Mouse (Mus musculus): ENCODE results near the gene Tubg1. TPM values are rescaled to one million over a fixed set of nuclear protein-coding genes. Genes with fewer than 3 reads are reported as not detected.

Tubg1 gene
- polyA plus RNA-seq, 1 experiment from 2014 or later = 72.6 TPM

DNA sequence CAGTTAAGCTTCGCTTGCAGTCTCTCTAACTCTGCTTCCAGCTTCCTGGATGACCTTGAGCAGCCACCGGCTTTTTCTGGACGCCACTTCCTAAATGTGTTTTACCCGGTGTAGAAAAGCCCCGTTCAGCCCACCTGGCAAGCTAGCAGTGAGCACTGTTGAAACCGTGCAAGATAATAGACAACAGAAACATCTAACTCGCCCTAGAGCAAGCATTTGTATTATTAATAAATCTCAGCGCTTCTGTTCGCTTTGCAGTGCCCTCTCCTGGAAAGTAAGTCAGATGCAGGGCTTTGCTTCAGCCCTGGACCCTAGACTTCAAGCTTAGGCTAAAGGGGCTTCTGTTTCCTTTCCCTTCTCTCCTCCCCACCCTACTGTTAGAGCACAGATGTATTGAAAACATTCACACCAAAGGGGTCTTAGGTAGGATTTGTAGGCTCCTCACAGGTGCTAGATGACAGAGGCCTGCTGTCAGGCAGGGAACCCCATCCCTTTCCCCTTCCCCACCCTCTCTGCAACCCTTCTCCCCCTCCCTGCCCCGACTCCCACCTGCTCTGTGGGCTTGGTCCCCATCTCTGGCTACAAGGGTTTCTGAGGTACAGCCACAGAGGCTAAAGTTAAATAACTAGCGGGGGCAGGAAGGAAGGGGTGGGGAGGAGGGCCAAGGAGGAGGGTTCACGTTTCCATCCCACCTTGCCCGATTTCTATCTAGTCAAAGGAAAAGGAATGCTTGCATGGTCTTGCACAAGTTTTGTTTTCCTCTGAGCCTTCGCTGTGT is 55.3 kb downstream of the Tubg1 start, which contains the start of gene Ccr10:
Gene Ccr10 (minus strand): TSS at position 593 of the 778 bp plus-strand sequence.
- peaks cover 42% of the 10 kb centered on the region for H3K4me1 ChIP-seq (ENCODE audit: control insufficient read depth, insufficient read depth, low read length)
- H3K36me3 ChIP-seq (ENCODE audit: control insufficient read depth, insufficient read depth) = no peaks in the 10 kb centered on the region
- H3K9me3 ChIP-seq (replicated peaks; ENCODE audit: control insufficient read depth, low read length) = no peaks in the 10 kb centered on the region
- H3K27ac ChIP-seq (ENCODE audit: low read length) = no peak within 1 kb of the TSS
- no peak for ATAC-seq (replicated peaks; ENCODE audit: extremely low read depth, insufficient read depth, low FRiP score)
- WGBS = 24% methylated on average over 14 of the region's 14 CpGs
- H3K4me2 ChIP-seq (ENCODE audit: low read depth, low read length) = peak within 1 kb of the TSS; percentile 83
- peak within 1 kb of the TSS; percentile 72 for H3K9ac ChIP-seq (ENCODE audit: low read length)
- peaks cover 12% of the 10 kb centered on the region for H3K27me3 ChIP-seq (ENCODE audit: control insufficient read depth, insufficient read depth, low read length)
- H3K4me3 ChIP-seq (ENCODE audit: low read length) = peak within 1 kb of the TSS; percentile 45

DNA sequence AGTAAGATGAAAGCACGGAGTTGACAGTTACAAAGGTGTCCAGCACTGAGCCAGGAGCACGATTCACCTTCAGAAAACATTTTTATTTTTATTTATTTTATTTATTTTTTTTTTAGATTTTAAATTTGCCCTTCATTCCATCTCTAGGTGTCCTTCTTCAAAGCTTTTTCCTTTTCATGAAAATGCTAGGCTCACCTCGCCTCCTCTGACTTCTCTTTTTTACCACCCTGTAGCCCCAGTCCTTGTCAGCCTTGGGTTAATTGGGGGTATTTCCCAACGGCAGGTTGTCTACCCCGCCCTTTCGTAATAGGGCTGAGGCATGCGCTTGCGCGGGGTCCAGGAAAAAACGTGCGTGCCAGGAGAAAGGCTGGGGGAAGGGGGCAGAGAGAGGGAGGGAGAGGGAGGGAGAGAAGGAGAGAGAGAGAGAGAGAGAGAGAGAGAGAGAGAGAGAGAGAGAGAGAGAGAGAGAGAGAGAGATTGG is 55.9 kb downstream of the Tubg1 start:
- ATAC-seq (replicated peaks; ENCODE audit: extremely low read depth, insufficient read depth, low FRiP score) = no peak
- Histone ChIP-seq H3K4me3 (ENCODE audit: low read length) (peak overlapping the region; percentile 41), H3K4me1 (ENCODE audit: control insufficient read depth, insufficient read depth, low read length) (peaks cover 42% of the 10 kb centered on the region), H3K27me3 (ENCODE audit: control insufficient read depth, insufficient read depth, low read length) (peaks cover 12% of the 10 kb centered on the region), H3K4me2 (ENCODE audit: low read depth, low read length) (peak overlapping the region; percentile 83), H3K9me3 (replicated peaks; ENCODE audit: control insufficient read depth, low read length) (no peaks in the 10 kb centered on the region), H3K9ac (ENCODE audit: low read length) (no peak overlapping the region; the same call in 1 of the 2 replicates), H3K36me3 (ENCODE audit: control insufficient read depth, insufficient read depth) (no peaks in the 10 kb centered on the region), H3K27ac (ENCODE audit: low read length) (no peak overlapping the region)
- 15% methylated on average over 11 of the region's 11 CpGs for WGBS

Small RNAs within 50 kb of the gene (microRNA-seq; reads per million reads assigned to microRNA genes)
- gene Gm27626 = not detected

Other genes starting within 250 kb of the Tubg1 start
- 60.4 and 64.9 TPM in 2 replicates for gene Stat3, start 180.4 kb upstream of the Tubg1 start, polyA plus RNA-seq (2015; fragmentation: Nextera tagmentation; extraction: Ambion mirVana)
- gene Cavin1, start 149.1 kb upstream of the Tubg1 start, polyA plus RNA-seq (2015; fragmentation: Nextera tagmentation; extraction: Ambion mirVana) = 428 and 460 TPM in 2 replicates
- 50.7 and 53.6 TPM in 2 replicates for gene Atp6v0a1, start 110.5 kb upstream of the Tubg1 start, polyA plus RNA-seq (2015; fragmentation: Nextera tagmentation; extraction: Ambion mirVana)
- 11.5 and 13.1 TPM in 2 replicates for gene Naglu, start 49.9 kb upstream of the Tubg1 start, polyA plus RNA-seq (2015; fragmentation: Nextera tagmentation; extraction: Ambion mirVana)
- 0.21 and 0.28 TPM in 2 replicates for gene Hsd17b1, start 41.5 kb upstream of the Tubg1 start, polyA plus RNA-seq (2015; fragmentation: Nextera tagmentation; extraction: Ambion mirVana)
- gene Coasy, start 37.4 kb upstream of the Tubg1 start, polyA plus RNA-seq (2015; fragmentation: Nextera tagmentation; extraction: Ambion mirVana) = 29.9 and 30.0 TPM in 2 replicates
- gene Mlx, start 32.7 kb upstream of the Tubg1 start, polyA plus RNA-seq (2015; fragmentation: Nextera tagmentation; extraction: Ambion mirVana) = 38.6 and 41.7 TPM in 2 replicates
- gene Psmc3ip, start 24.5 kb upstream of the Tubg1 start, polyA plus RNA-seq (2015; fragmentation: Nextera tagmentation; extraction: Ambion mirVana) = 22.6 and 25.7 TPM in 2 replicates
- gene Retreg3, start within 50 bp of the Tubg1 start, polyA plus RNA-seq (2015; fragmentation: Nextera tagmentation; extraction: Ambion mirVana) = 14.5 and 14.9 TPM in 2 replicates
- gene Tubg2, start 36.0 kb downstream of the Tubg1 start, polyA plus RNA-seq (2015; fragmentation: Nextera tagmentation; extraction: Ambion mirVana) = 3.0 and 3.3 TPM in 2 replicates
- gene Cntnap1, start 50.6 kb downstream of the Tubg1 start, polyA plus RNA-seq (2015; fragmentation: Nextera tagmentation; extraction: Ambion mirVana) = 0.89 and 1.0 TPM in 2 replicates
- gene Plekhh3, start 51.4 kb downstream of the Tubg1 start, polyA plus RNA-seq (2015; fragmentation: Nextera tagmentation; extraction: Ambion mirVana) = 8.7 and 11.5 TPM in 2 replicates
- 0.16 and 0.60 TPM in 2 replicates for gene Ccr10, start 55.5 kb downstream of the Tubg1 start, polyA plus RNA-seq (2015; fragmentation: Nextera tagmentation; extraction: Ambion mirVana)
- 14.7 and 17.1 TPM in 2 replicates for gene Ezh1, start 106.5 kb downstream of the Tubg1 start, polyA plus RNA-seq (2015; fragmentation: Nextera tagmentation; extraction: Ambion mirVana)
- gene Ramp2, start 126.1 kb downstream of the Tubg1 start, polyA plus RNA-seq (2015; fragmentation: Nextera tagmentation; extraction: Ambion mirVana) = 203 and 204 TPM in 2 replicates
- gene Vps25, start 133.8 kb downstream of the Tubg1 start, polyA plus RNA-seq (2015; fragmentation: Nextera tagmentation; extraction: Ambion mirVana) = 105 and 107 TPM in 2 replicates
- 6.8 and 7.3 TPM in 2 replicates for gene Wnk4, start 140.6 kb downstream of the Tubg1 start, polyA plus RNA-seq (2015; fragmentation: Nextera tagmentation; extraction: Ambion mirVana)
- 0.87 and 0.91 TPM in 2 replicates for gene Cntd1, start 159.1 kb downstream of the Tubg1 start, polyA plus RNA-seq (2015; fragmentation: Nextera tagmentation; extraction: Ambion mirVana)
- 166 and 175 TPM in 2 replicates for gene Coa3, start 159.2 kb downstream of the Tubg1 start, polyA plus RNA-seq (2015; fragmentation: Nextera tagmentation; extraction: Ambion mirVana)
- gene Becn1, start 182.3 kb downstream of the Tubg1 start, polyA plus RNA-seq (2015; fragmentation: Nextera tagmentation; extraction: Ambion mirVana) = 135 TPM in 2 replicates
- gene Psme3, start 196.3 kb downstream of the Tubg1 start, polyA plus RNA-seq (2015; fragmentation: Nextera tagmentation; extraction: Ambion mirVana) = 94.1 and 103 TPM in 2 replicates
- 0.89 and 0.92 TPM in 2 replicates for gene Aoc2, start 205.1 kb downstream of the Tubg1 start, polyA plus RNA-seq (2015; fragmentation: Nextera tagmentation; extraction: Ambion mirVana)
- 2.2 and 2.6 TPM in 2 replicates for gene Aoc3, start 210.7 kb downstream of the Tubg1 start, polyA plus RNA-seq (2015; fragmentation: Nextera tagmentation; extraction: Ambion mirVana)
- not detected in 2 replicates for gene G6pc, start 247.6 kb downstream of the Tubg1 start, polyA plus RNA-seq (2015; fragmentation: Nextera tagmentation; extraction: Ambion mirVana)

Data from heart, embryonic 16.5 days (tissue).